Mouse (Mus musculus): ENCODE measurements around the gene Pradc1. TPM values are rescaled to one million over a fixed set of nuclear protein-coding genes. Genes with fewer than 3 reads are reported as not detected.

Gene Pradc1
- polyA plus RNA-seq, 1 experiment from 2014 or later = 23.7 TPM

DNA sequence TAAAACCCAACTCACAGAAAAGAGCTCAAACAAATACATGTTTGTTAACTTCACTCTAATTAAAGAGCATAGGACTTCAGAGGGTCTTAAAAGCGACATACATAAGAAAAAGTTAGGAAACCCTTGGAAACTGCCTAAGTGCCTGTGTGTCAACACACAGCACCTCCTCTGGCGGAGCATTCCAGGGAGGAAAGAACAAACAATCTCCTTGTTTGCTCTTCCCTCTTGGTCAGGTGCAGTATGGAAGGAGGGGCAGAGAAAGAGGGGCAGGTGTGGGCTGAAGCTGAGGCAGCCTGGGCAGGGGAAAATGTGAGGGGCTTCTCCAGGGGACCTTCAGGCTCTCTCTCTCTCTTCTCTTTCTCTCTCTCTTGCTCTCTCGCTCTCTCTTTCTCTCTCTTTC lies 35.9 kb downstream of the Pradc1 start:
- ATAC-seq = no peak
- H3K27ac ChIP-seq (ENCODE audit: low read depth, low read length) = no peak overlapping the region
- no peak overlapping the region for H3K4me3 ChIP-seq (ENCODE audit: low read depth, low read length)
- no peaks in the 10 kb centered on the region for H3K9me3 ChIP-seq (ENCODE audit: control insufficient read depth)
- no peaks in the 10 kb centered on the region for H3K36me3 ChIP-seq (ENCODE audit: control insufficient read depth, insufficient read depth)
- H3K27me3 ChIP-seq (replicated peaks; ENCODE audit: control insufficient read depth, insufficient read depth, low read length) = peaks cover under 1% of the 10 kb centered on the region; the same call in 1 of the 2 replicates
- no peak overlapping the region for H3K4me2 ChIP-seq (replicated peaks; ENCODE audit: low read depth)
- H3K4me1 ChIP-seq (replicated peaks; ENCODE audit: control insufficient read depth, insufficient read depth, low read length) = no peaks in the 10 kb centered on the region
- no peak overlapping the region for H3K9ac ChIP-seq (ENCODE audit: low read depth, low read length)
- WGBS = 36% methylated on average over 3 of the region's 3 CpGs
- no peak for TF ChIP-seq CTCF (IDR thresholded peaks at IDR 0.05; ENCODE audit: low read depth)

DNA sequence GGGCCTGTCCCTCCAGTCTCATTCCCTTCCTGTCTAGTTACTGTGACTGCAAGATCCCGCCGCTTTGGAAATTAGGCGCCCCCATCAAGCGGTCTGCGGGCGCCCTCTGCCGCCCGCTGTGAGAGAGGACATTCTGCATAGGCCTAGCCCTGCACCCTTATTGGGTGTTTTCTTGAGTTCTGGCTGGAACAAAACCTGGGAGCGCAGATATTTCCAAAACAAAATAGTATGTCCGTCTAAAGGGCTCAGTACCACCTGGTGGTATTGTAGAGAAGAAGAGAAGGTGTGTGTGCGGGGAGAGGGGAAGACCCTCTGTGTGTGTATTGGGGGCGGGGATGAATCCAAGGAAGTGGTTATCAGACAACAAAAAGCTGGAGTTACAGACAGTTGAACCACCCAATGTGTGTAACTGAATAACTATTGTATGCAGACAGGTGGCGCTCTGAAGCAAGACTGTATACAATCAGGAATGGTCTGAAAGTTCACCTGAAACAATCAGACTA lies 40.9 kb downstream of the Pradc1 start:
- H3K4me3 ChIP-seq (ENCODE audit: low read depth, low read length) = no peak overlapping the region
- no peak overlapping the region for H3K4me2 ChIP-seq (replicated peaks; ENCODE audit: low read depth)
- H3K36me3 ChIP-seq (ENCODE audit: control insufficient read depth, insufficient read depth) = no peaks in the 10 kb centered on the region
- WGBS = 13% methylated on average over 13 of the region's 13 CpGs
- H3K9ac ChIP-seq (ENCODE audit: low read depth, low read length) = no peak overlapping the region
- H3K27me3 ChIP-seq (replicated peaks; ENCODE audit: control insufficient read depth, insufficient read depth, low read length) = peaks cover 35% of the 10 kb centered on the region
- H3K9me3 ChIP-seq (ENCODE audit: control insufficient read depth) = no peaks in the 10 kb centered on the region
- H3K4me1 ChIP-seq (replicated peaks; ENCODE audit: control insufficient read depth, insufficient read depth, low read length) = no peaks in the 10 kb centered on the region
- peak; percentile 82 for TF ChIP-seq CTCF (IDR thresholded peaks at IDR 0.05; ENCODE audit: low read depth)
- no peak overlapping the region for H3K27ac ChIP-seq (ENCODE audit: low read depth, low read length)
- peak; percentile 47; the same call in 1 of the 2 replicates for ATAC-seq

DNA sequence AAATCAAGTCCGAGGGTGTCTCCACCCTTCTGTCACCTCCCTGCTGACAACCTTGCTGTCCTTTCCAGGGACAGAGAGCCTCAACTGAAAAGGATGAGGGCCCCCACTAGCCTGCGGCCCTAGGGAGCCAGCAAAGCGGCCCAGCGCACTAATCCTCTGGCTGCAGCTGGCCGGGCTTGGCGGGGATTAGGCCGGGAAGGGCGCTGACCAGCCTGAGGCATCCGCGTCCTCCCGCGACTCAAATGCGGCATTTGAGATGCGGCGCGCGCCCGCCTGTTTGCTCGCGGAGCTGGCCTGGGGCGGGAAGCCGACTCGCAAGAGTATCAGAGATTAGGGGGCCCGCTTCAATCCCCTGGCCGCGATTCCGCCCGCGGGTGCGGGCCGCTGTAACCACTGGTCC lies 42.8 kb downstream of the Pradc1 start:
- WGBS = 5% methylated on average over 31 of the region's 31 CpGs
- H3K9ac ChIP-seq (ENCODE audit: low read depth, low read length) = no peak overlapping the region
- no peak overlapping the region for H3K27ac ChIP-seq (ENCODE audit: low read depth, low read length)
- H3K4me2 ChIP-seq (replicated peaks; ENCODE audit: low read depth) = 0 out of 2 replicates have a peak overlapping the region, but pooled peaks have one; percentile 17
- no peak for ATAC-seq
- H3K4me3 ChIP-seq (ENCODE audit: low read depth, low read length) = no peak overlapping the region
- no peaks in the 10 kb centered on the region for H3K36me3 ChIP-seq (ENCODE audit: control insufficient read depth, insufficient read depth)
- peaks cover 35% of the 10 kb centered on the region for H3K27me3 ChIP-seq (replicated peaks; ENCODE audit: control insufficient read depth, insufficient read depth, low read length)
- no peak for TF ChIP-seq CTCF (IDR thresholded peaks at IDR 0.05; ENCODE audit: low read depth)
- H3K4me1 ChIP-seq (replicated peaks; ENCODE audit: control insufficient read depth, insufficient read depth, low read length) = no peaks in the 10 kb centered on the region
- no peaks in the 10 kb centered on the region for H3K9me3 ChIP-seq (ENCODE audit: control insufficient read depth)

DNA sequence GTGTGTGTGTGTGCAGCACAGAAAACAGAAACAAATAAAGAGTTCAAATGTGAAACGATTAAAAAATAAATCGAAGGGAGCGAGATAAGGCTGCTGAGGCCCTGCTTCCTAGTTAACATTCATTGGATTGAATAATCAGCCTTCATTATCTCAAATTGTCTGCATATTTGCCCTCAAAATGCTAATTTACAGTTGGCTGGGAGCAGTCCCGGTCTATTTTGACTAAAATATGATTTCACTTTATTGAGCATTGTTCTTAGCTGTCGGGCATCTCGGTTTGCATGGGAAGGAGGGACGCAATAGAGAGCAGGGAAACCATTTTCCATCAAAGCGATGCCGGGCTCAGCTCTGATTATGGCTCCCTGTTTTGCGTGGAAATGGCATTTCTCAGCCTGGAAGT lies 48.7 kb downstream of the Pradc1 start:
- H3K4me1 ChIP-seq (replicated peaks; ENCODE audit: control insufficient read depth, insufficient read depth, low read length) = no peaks in the 10 kb centered on the region
- ATAC-seq = no peak
- H3K4me2 ChIP-seq (replicated peaks; ENCODE audit: low read depth) = no peak overlapping the region
- peaks cover 7% of the 10 kb centered on the region for H3K27me3 ChIP-seq (replicated peaks; ENCODE audit: control insufficient read depth, insufficient read depth, low read length)
- no peak overlapping the region for H3K27ac ChIP-seq (ENCODE audit: low read depth, low read length)
- no peak overlapping the region for H3K4me3 ChIP-seq (ENCODE audit: low read depth, low read length)
- no peaks in the 10 kb centered on the region for H3K9me3 ChIP-seq (ENCODE audit: control insufficient read depth)
- 80% methylated on average over 10 of the region's 10 CpGs for WGBS
- TF ChIP-seq CTCF (IDR thresholded peaks at IDR 0.05; ENCODE audit: low read depth) = no peak
- H3K9ac ChIP-seq (ENCODE audit: low read depth, low read length) = no peak overlapping the region
- H3K36me3 ChIP-seq (ENCODE audit: control insufficient read depth, insufficient read depth) = no peaks in the 10 kb centered on the region

DNA sequence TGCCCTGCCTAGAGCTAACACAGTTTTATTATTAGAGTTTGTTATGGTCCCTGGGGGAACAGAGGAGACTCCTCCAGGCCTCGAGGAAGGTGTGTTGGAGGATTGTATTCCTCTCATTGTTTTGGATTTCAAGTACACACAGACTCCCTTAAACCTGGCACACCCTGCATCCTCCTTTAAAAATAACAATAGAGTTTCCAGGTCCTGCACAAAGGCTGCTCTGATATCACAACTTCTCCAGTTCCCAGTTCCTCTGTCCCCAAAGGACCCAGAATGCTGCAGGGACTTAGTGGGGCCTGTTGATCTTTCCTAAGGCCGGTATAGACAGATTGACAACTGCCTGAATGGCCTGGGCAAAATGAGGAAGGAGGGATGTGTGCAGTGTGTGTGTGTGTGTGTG lies 49.2 kb downstream of the Pradc1 start:
- Histone ChIP-seq H3K27ac (ENCODE audit: low read depth, low read length) (no peak overlapping the region), H3K4me2 (replicated peaks; ENCODE audit: low read depth) (no peak overlapping the region), H3K9me3 (ENCODE audit: control insufficient read depth) (no peaks in the 10 kb centered on the region), H3K4me3 (ENCODE audit: low read depth, low read length) (no peak overlapping the region), H3K36me3 (ENCODE audit: control insufficient read depth, insufficient read depth) (no peaks in the 10 kb centered on the region), H3K9ac (ENCODE audit: low read depth, low read length) (no peak overlapping the region), H3K27me3 (replicated peaks; ENCODE audit: control insufficient read depth, insufficient read depth, low read length) (peaks cover 4% of the 10 kb centered on the region; the same call in 1 of the 2 replicates), H3K4me1 (replicated peaks; ENCODE audit: control insufficient read depth, insufficient read depth, low read length) (no peaks in the 10 kb centered on the region)
- TF ChIP-seq CTCF (IDR thresholded peaks at IDR 0.05; ENCODE audit: low read depth) = no peak
- ATAC-seq = no peak
- WGBS = 47% methylated on average over 2 of the region's 2 CpGs

DNA sequence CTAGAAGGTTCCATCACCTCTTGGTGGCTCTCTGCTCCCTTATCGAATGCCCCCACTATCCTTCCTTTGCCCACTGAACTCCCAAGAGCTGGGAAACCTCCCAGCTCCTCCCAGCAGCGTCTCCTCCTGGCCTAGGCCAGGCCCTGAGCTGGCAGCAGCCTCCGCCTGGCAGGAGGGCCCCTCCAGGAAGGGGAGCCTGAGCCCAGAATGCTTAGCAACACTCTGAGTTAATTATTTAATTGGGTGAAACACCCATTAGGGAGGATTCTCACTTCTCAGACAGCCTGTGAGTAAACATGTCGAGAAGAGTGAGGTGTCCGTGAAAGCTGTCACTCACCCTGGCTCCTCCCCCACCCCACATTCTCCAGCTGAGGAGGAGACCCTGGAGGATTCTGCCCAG lies 52.1 kb downstream of the Pradc1 start:
- H3K27me3 ChIP-seq (replicated peaks; ENCODE audit: control insufficient read depth, insufficient read depth, low read length) = no peaks in the 10 kb centered on the region
- no peaks in the 10 kb centered on the region for H3K9me3 ChIP-seq (ENCODE audit: control insufficient read depth)
- H3K9ac ChIP-seq (ENCODE audit: low read depth, low read length) = no peak overlapping the region
- WGBS = 32% methylated on average over 5 of the region's 5 CpGs
- peak; percentile 28; the same call in 1 of the 2 replicates for ATAC-seq
- no peaks in the 10 kb centered on the region for H3K36me3 ChIP-seq (ENCODE audit: control insufficient read depth, insufficient read depth)
- H3K4me3 ChIP-seq (ENCODE audit: low read depth, low read length) = no peak overlapping the region
- no peak overlapping the region for H3K27ac ChIP-seq (ENCODE audit: low read depth, low read length)
- no peak overlapping the region for H3K4me2 ChIP-seq (replicated peaks; ENCODE audit: low read depth)
- no peak for TF ChIP-seq CTCF (IDR thresholded peaks at IDR 0.05; ENCODE audit: low read depth)
- no peaks in the 10 kb centered on the region for H3K4me1 ChIP-seq (replicated peaks; ENCODE audit: control insufficient read depth, insufficient read depth, low read length)

DNA sequence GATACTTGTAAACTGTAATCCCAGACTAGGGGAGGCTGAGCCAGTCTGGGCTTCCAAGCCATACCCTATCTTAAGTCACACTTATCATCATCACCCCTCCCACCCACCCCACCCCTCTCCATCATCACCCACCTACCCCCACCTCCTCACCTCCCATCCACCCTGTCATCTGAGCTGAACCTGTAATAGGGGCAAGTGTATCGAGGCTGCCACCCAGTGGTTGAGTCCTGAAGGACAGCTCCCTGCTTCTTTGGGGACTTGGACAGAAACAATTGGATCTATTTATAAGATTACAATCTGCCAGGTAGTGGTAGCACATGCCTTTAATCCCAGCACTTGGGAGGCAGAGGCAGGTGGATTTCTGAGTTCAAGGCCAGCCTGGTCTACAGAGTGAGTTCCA lies 54.6 kb downstream of the Pradc1 start:
- Histone ChIP-seq H3K9ac (ENCODE audit: low read depth, low read length) (no peak overlapping the region), H3K27ac (ENCODE audit: low read depth, low read length) (no peak overlapping the region), H3K27me3 (replicated peaks; ENCODE audit: control insufficient read depth, insufficient read depth, low read length) (no peaks in the 10 kb centered on the region), H3K4me1 (replicated peaks; ENCODE audit: control insufficient read depth, insufficient read depth, low read length) (no peaks in the 10 kb centered on the region), H3K36me3 (ENCODE audit: control insufficient read depth, insufficient read depth) (no peaks in the 10 kb centered on the region), H3K4me2 (replicated peaks; ENCODE audit: low read depth) (no peak overlapping the region), H3K9me3 (ENCODE audit: control insufficient read depth) (no peaks in the 10 kb centered on the region), H3K4me3 (ENCODE audit: low read depth, low read length) (no peak overlapping the region)
- peak; percentile 75 for TF ChIP-seq CTCF (IDR thresholded peaks at IDR 0.05; ENCODE audit: low read depth)
- ATAC-seq = no peak
- WGBS = 29% methylated on average over 1 of the region's 1 CpGs

Other genes starting within 250 kb of the Pradc1 start
- gene Sfxn5, start 118.5 kb downstream of the Pradc1 start, polyA plus RNA-seq (2015; fragmentation: Nextera tagmentation; extraction: Ambion mirVana) = 3.2 and 3.4 TPM in 2 replicates
- 30.5 and 35.8 TPM in 2 replicates for gene Rab11fip5, start 77.3 kb downstream of the Pradc1 start, polyA plus RNA-seq (2015; fragmentation: Nextera tagmentation; extraction: Ambion mirVana)
- gene Noto, start 28.1 kb downstream of the Pradc1 start, polyA plus RNA-seq (2015; fragmentation: Nextera tagmentation; extraction: Ambion mirVana) = not detected in 2 replicates
- gene Smyd5, start 20.0 kb downstream of the Pradc1 start, polyA plus RNA-seq (2015; fragmentation: Nextera tagmentation; extraction: Ambion mirVana) = 10.1 and 10.9 TPM in 2 replicates
- 152 and 159 TPM in 2 replicates for gene Cct7, start 456 bp downstream of the Pradc1 start, polyA plus RNA-seq (2015; fragmentation: Nextera tagmentation; extraction: Ambion mirVana)
- gene Fbxo41, start 51.0 kb upstream of the Pradc1 start, polyA plus RNA-seq (2015; fragmentation: Nextera tagmentation; extraction: Ambion mirVana) = 0.09 and 0.10 TPM in 2 replicates
- gene Egr4, start 61.6 kb upstream of the Pradc1 start, polyA plus RNA-seq (2015; fragmentation: Nextera tagmentation; extraction: Ambion mirVana) = not detected in 2 replicates
- gene Alms1, start 135.6 kb upstream of the Pradc1 start, polyA plus RNA-seq (2015; fragmentation: Nextera tagmentation; extraction: Ambion mirVana) = 0.92 and 1.1 TPM in 2 replicates